Comparison of ENCODE assay signal across 18 mouse cellular contexts in the genomic region with DNA sequence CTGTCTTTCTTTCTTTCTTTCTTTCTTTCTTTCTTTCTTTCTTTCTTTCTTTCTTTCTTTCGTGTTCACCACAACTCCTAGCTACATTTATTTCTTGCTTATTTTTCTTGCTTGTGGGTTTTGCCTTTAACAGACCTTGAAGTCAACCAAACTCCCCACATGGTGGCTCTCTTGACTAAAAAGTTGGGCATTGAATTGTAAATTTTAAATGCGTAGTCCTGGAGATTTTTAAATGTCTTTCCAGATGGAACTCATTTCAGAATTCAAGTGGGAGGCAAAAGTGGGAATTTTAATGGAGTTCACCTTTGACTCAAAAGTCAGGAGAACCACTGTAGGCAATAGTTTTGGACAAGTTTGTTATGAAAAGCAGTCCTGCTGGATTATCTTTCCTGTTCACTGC. TPM values are rescaled to one million over a fixed set of nuclear protein-coding genes. Genes with fewer than 3 reads are reported as not detected.
DNase-seq lines count a peak whose midpoint lies in the region; ATAC-seq and TF ChIP-seq lines count a peak whose summit lies in the region.
"Had no signal": no experiment of that assay in that cellular context is flagged by ENCODE, and none has a peak within 500 bp of the region (broad histone marks: within the 10 kb centered on the region; RNA-seq: fewer than 3 reads in every experiment).

No protein-coding gene starts in this region.

- no peak for TF ChIP-seq POLR2A in CH12.LX (IDR thresholded peaks at IDR 0.05; ENCODE audit: low read depth, low read length)

- H3K4me3 ChIP-seq in forebrain, postnatal 0 days (ENCODE audit: low read depth, low read length): no peak overlapping the region
- H3K4me3 ChIP-seq in forebrain, embryonic 11.5 days (ENCODE audit: low read depth, low read length): no peak overlapping the region
- no peak overlapping the region for H3K4me3 ChIP-seq in left cerebral cortex, adult 2 months
- no peak overlapping the region for H3K4me3 ChIP-seq in CH12.LX (replicated peaks in 1 of 3; ENCODE audit: low read depth in 2 of 3, low read length in 2 of 3, poor library complexity in 1 of 3)
- no peak overlapping the region for H3K4me3 ChIP-seq in embryonic facial prominence, embryonic 14.5 days (ENCODE audit: low read depth, low read length)
- no peak overlapping the region for H3K4me3 ChIP-seq in liver, embryonic 12.5 days
- H3K4me3 ChIP-seq: heart, adult 2 months had no signal

- WGBS in forebrain, postnatal 0 days: 26% methylated on average over 2 of the region's 2 CpGs
- 56% methylated on average over 2 of the region's 2 CpGs for WGBS in forebrain, embryonic 11.5 days
- WGBS in embryonic facial prominence, embryonic 14.5 days: 40% methylated on average over 2 of the region's 2 CpGs
- WGBS in liver, embryonic 12.5 days (ENCODE audit: insufficient replicate concordance): 49% methylated on average over 2 of the region's 2 CpGs

- TF ChIP-seq RAD21 in CH12.LX (IDR thresholded peaks at IDR 0.05; ENCODE audit: low read depth, low read length): peak; percentile 22

- no peaks in the 10 kb centered on the region for H3K36me3 ChIP-seq in forebrain, postnatal 0 days (ENCODE audit: insufficient read depth)
- no peaks in the 10 kb centered on the region for H3K36me3 ChIP-seq in forebrain, embryonic 11.5 days (ENCODE audit: control insufficient read depth, insufficient read depth, low read length)
- no peaks in the 10 kb centered on the region for H3K36me3 ChIP-seq in CH12.LX (replicated peaks in 1 of 2; ENCODE audit: control insufficient read depth in 1 of 2, insufficient read depth in 1 of 2, low read length in 1 of 2)
- no peaks in the 10 kb centered on the region for H3K36me3 ChIP-seq in embryonic facial prominence, embryonic 14.5 days (ENCODE audit: control insufficient read depth, insufficient read depth, low read length)
- H3K36me3 ChIP-seq in liver, embryonic 12.5 days: no peaks in the 10 kb centered on the region

- no peaks in the 10 kb centered on the region for H3K4me1 ChIP-seq in forebrain, postnatal 0 days (ENCODE audit: insufficient read depth)
- peaks cover 11% of the 10 kb centered on the region; the same call in 1 of the 2 replicates for H3K4me1 ChIP-seq in forebrain, embryonic 11.5 days (replicated peaks; ENCODE audit: control insufficient read depth, insufficient read depth, low read length)
- H3K4me1 ChIP-seq in CH12.LX (ENCODE audit: control insufficient read depth in 1 of 2, insufficient read depth in 2 of 2): no peaks in the 10 kb centered on the region
- peaks cover 7% of the 10 kb centered on the region; the same call in 1 of the 2 replicates for H3K4me1 ChIP-seq in embryonic facial prominence, embryonic 14.5 days (ENCODE audit: control insufficient read depth, insufficient read depth, low read length)
- H3K4me1 ChIP-seq in liver, embryonic 12.5 days: no peaks in the 10 kb centered on the region

- in situ Hi-C loops in CH12.LX (cut with MboI; ENCODE audit: low pct_ligation_motif_present, low pct_unique_long_range_greater_than_20kb, low sequenced_read_pairs): no loop called here

- ATAC-seq in forebrain, postnatal 0 days: no peak
- ATAC-seq in forebrain, embryonic 11.5 days (replicated peaks; ENCODE audit: low FRiP score): no peak
- ATAC-seq in embryonic facial prominence, embryonic 14.5 days (ENCODE audit: low read depth): no peak
- no peak for ATAC-seq in liver, embryonic 12.5 days
- ATAC-seq: activated CD4-positive, CD25-positive, alpha-beta regulatory T cell, adult 4 months; inflammation-experienced regulatory T-cells, adult 6 months had no signal

- no peak overlapping the region for H3K27ac ChIP-seq in forebrain, postnatal 0 days (ENCODE audit: low read depth, low read length)
- no peak overlapping the region for H3K27ac ChIP-seq in forebrain, embryonic 11.5 days (ENCODE audit: low read depth, low read length)
- no peak overlapping the region for H3K27ac ChIP-seq in left cerebral cortex, adult 2 months
- no peak overlapping the region for H3K27ac ChIP-seq in CH12.LX (ENCODE audit: insufficient read depth, low read depth)
- H3K27ac ChIP-seq in embryonic facial prominence, embryonic 14.5 days (replicated peaks; ENCODE audit: low read depth, low read length): no peak overlapping the region
- no peak overlapping the region for H3K27ac ChIP-seq in liver, embryonic 12.5 days
- H3K27ac ChIP-seq: heart, adult 2 months; liver, embryonic 14.5 days; macrophage had no signal

- H3K79me2 ChIP-seq in CH12.LX (replicated peaks; ENCODE audit: control insufficient read depth, extremely low read depth, insufficient read depth, poor library complexity, severe bottlenecking): no peaks in the 10 kb centered on the region

- H3K9ac ChIP-seq in forebrain, postnatal 0 days: no peak overlapping the region
- H3K9ac ChIP-seq in forebrain, embryonic 11.5 days (ENCODE audit: low read length): no peak overlapping the region
- H3K9ac ChIP-seq in CH12.LX (ENCODE audit: insufficient read depth, low read depth): no peak overlapping the region
- H3K9ac ChIP-seq in embryonic facial prominence, embryonic 14.5 days (ENCODE audit: low read depth, low read length): no peak overlapping the region
- H3K9ac ChIP-seq in liver, embryonic 12.5 days: no peak overlapping the region
- H3K9ac ChIP-seq: liver, embryonic 14.5 days had no signal

- intact Hi-C loops in left cerebral cortex, adult 2 months (cut with DNase I): loop anchor here (2.0 to 10.0 kb wide), 5 partner anchors 335 to 1538 kb away; no protein-coding TSS in a partner anchor

- TF ChIP-seq CTCF in forebrain, postnatal 0 days (IDR thresholded peaks at IDR 0.05; ENCODE audit: low read depth): peak; percentile 58
- TF ChIP-seq CTCF in left cerebral cortex, adult 2 months (IDR thresholded peaks at IDR 0.05): peak; percentile 50
- TF ChIP-seq CTCF in CH12.LX (conservative IDR thresholded peaks at IDR 0.05 in 1 of 2, IDR thresholded peaks at IDR 0.05 in 1 of 2; ENCODE audit: low read depth in 2 of 2, low read length in 2 of 2): no peak

- no peak overlapping the region for H3K4me2 ChIP-seq in forebrain, postnatal 0 days (ENCODE audit: low read depth)
- H3K4me2 ChIP-seq in forebrain, embryonic 11.5 days (ENCODE audit: low read depth, low read length, severe bottlenecking): no peak overlapping the region
- H3K4me2 ChIP-seq in CH12.LX (ENCODE audit: insufficient read depth, low read depth, poor library complexity, severe bottlenecking): no peak overlapping the region
- no peak overlapping the region for H3K4me2 ChIP-seq in embryonic facial prominence, embryonic 14.5 days (ENCODE audit: low read depth, low read length)
- H3K4me2 ChIP-seq in liver, embryonic 12.5 days: no peak overlapping the region

- DNase-seq in forebrain, postnatal 0 days: peak; percentile 80
- no peak for DNase-seq in forebrain, embryonic 11.5 days (ENCODE audit: low spot score)
- DNase-seq in left cerebral cortex, adult 2 months (ENCODE audit: extremely low spot score in 1 of 2, low spot score in 2 of 2): no peak
- no peak for DNase-seq in left cerebral cortex, adult 18-20 months (ENCODE audit: low spot score in 2 of 2)
- no peak for DNase-seq in CH12.LX (ENCODE audit: extremely low read depth)
- peak; percentile 29 for DNase-seq in embryonic facial prominence, embryonic 14.5 days (ENCODE audit: low spot score)
- DNase-seq in gastrocnemius, adult 8-10 months (ENCODE audit: low spot score in 2 of 2): no peak
- DNase-seq: cerebellum, adult 11-12 months; heart, adult 2 months; kidney, postnatal 25 days had no signal

- no peak for TF ChIP-seq EP300 in CH12.LX (IDR thresholded peaks at IDR 0.05; ENCODE audit: low read length)

- no peaks in the 10 kb centered on the region for H3K9me3 ChIP-seq in forebrain, postnatal 0 days (ENCODE audit: low read length)
- H3K9me3 ChIP-seq in forebrain, embryonic 11.5 days (ENCODE audit: control insufficient read depth, low read length): no peaks in the 10 kb centered on the region
- H3K9me3 ChIP-seq in CH12.LX (replicated peaks; ENCODE audit: low read length): peaks cover 47% of the 10 kb centered on the region
- H3K9me3 ChIP-seq in embryonic facial prominence, embryonic 14.5 days (ENCODE audit: control insufficient read depth, low read length): no peaks in the 10 kb centered on the region
- H3K9me3 ChIP-seq in liver, embryonic 12.5 days (replicated peaks): no peaks in the 10 kb centered on the region

- H3K27me3 ChIP-seq in forebrain, postnatal 0 days (ENCODE audit: insufficient read depth, low read length): peaks cover 35% of the 10 kb centered on the region
- peaks cover 29% of the 10 kb centered on the region for H3K27me3 ChIP-seq in forebrain, embryonic 11.5 days (ENCODE audit: control insufficient read depth, insufficient read depth, low read length)
- no peaks in the 10 kb centered on the region for H3K27me3 ChIP-seq in CH12.LX (replicated peaks)
- peaks cover 48% of the 10 kb centered on the region for H3K27me3 ChIP-seq in embryonic facial prominence, embryonic 14.5 days (replicated peaks; ENCODE audit: control insufficient read depth, insufficient read depth, low read length)
- H3K27me3 ChIP-seq in liver, embryonic 12.5 days (replicated peaks): peaks cover 37% of the 10 kb centered on the region

- dilution Hi-C loops in CH12.LX (cut with MboI; ENCODE audit: extremely low pct_ligation_motif_present, extremely low pct_unique_long_range_greater_than_20kb, low sequenced_read_pairs): no loop called here

TF ChIP-seq in CH12.LX, 34 proteins besides CTCF, POLR2A, EP300 and RAD21 (continues in another document):
- no peak for TF ChIP-seq ELF1 (IDR thresholded peaks at IDR 0.05; ENCODE audit: low read depth, low read length)
- no peak for TF ChIP-seq IRF4 (IDR thresholded peaks at IDR 0.05; ENCODE audit: low read depth, low read length)
- TF ChIP-seq SMC3 (IDR thresholded peaks at IDR 0.05; ENCODE audit: low read depth, low read length): no peak; the same call in 1 of the 2 replicates
- TF ChIP-seq TBP (conservative IDR thresholded peaks at IDR 0.05; ENCODE audit: low read depth, low read length): no peak
- no peak for TF ChIP-seq UBTF (IDR thresholded peaks at IDR 0.05; ENCODE audit: low read depth, low read length)
- no peak for TF ChIP-seq MAFK (IDR thresholded peaks at IDR 0.05; ENCODE audit: insufficient replicate concordance, low read length)
- no peak for TF ChIP-seq USF1 (IDR thresholded peaks at IDR 0.05; ENCODE audit: low read depth, low read length)
- TF ChIP-seq JUND (conservative IDR thresholded peaks at IDR 0.05; ENCODE audit: low read depth, low read length): no peak

RNA-seq across cellular contexts. Expression of gene Adcyap1, which starts 2.0 kb away (rescaled TPM):
- 16.7 and 31.7 TPM in 2 replicates for total RNA-seq in forebrain, postnatal 0 days (2014; rRNA removed)
- 11.9 and 15.2 TPM in 2 replicates for polyA plus RNA-seq in forebrain, postnatal 0 days (2015; fragmentation: Nextera tagmentation; extraction: Ambion mirVana)
- 6.6 and 8.1 TPM in 2 replicates for polyA plus RNA-seq in forebrain, embryonic 11.5 days (2014; fragmentation: Nextera tagmentation; extraction: Ambion mirVana)
- 10 to 100 TPM; 38.6 to 48.9 TPM for total RNA-seq in left cerebral cortex, adult 2 months (2021)
- total RNA-seq in left cerebral cortex, adult 18-20 months (2021): 10 to 100 TPM; 37.4 to 39.7 TPM
- total RNA-seq in CH12.LX (2012; rRNA removed): not detected in 2 replicates
- not detected in 2 replicates for total RNA-seq in CH12.LX (2014; rRNA removed)
- not detected in 2 replicates for polyA plus RNA-seq in CH12.LX (2012; ENCODE audit: insufficient read length, low read depth)
- 3.8 and 4.8 TPM in 2 replicates for polyA plus RNA-seq in embryonic facial prominence, embryonic 14.5 days (2014; fragmentation: Nextera tagmentation; extraction: Ambion mirVana)
- not detected in 2 replicates for polyA plus RNA-seq in liver, embryonic 12.5 days (2016; fragmentation: Nextera tagmentation; extraction: Ambion mirVana)
- not detected for total RNA-seq in gastrocnemius, adult 8-10 months (2022)
- total RNA-seq: gastrocnemius, adult 18-20 months; heart, adult 2 months; monocyte, adult 5-6 weeks had no signal
- polyA plus RNA-seq: heart, adult 2 months; heart, postnatal 0 days; inflammation-experienced regulatory T-cells, adult 6 months; liver, embryonic 14.5 days; macrophage had no signal

Comparison
In these comparisons a context has a peak if more than half of its experiments do, and no peak if none do; other contexts are left out.
1. DNase-seq: peak in forebrain, postnatal 0 days (single experiment) and embryonic facial prominence, embryonic 14.5 days (single experiment); none in forebrain, embryonic 11.5 days (single experiment), left cerebral cortex, adult 2 months (0 of 2), left cerebral cortex, adult 18-20 months (0 of 2), CH12.LX (single experiment) and gastrocnemius, adult 8-10 months (0 of 2).
2. CTCF ChIP-seq: peak in forebrain, postnatal 0 days (single experiment) and left cerebral cortex, adult 2 months (single experiment); none in CH12.LX (0 of 2).
3. RNA of gene Adcyap1, which starts 2.0 kb away (total RNA-seq): 38.6 to 48.9 TPM in left cerebral cortex, adult 2 months, 37.4 to 39.7 TPM in left cerebral cortex, adult 18-20 months and 16.7 to 31.7 TPM in forebrain, postnatal 0 days; not detected in CH12.LX and not detected in gastrocnemius, adult 8-10 months; every median in the first group is over 10 times any median in the second.